Mouse (Mus musculus): Measurements from ENCODE around the gene Lsr.
"Not testable (repeated sequence)": the region's sequence is repeated elsewhere in the genome, so short reads cannot be mapped to it uniquely, and the experiment has no call there.

Gene Lsr

DNA sequence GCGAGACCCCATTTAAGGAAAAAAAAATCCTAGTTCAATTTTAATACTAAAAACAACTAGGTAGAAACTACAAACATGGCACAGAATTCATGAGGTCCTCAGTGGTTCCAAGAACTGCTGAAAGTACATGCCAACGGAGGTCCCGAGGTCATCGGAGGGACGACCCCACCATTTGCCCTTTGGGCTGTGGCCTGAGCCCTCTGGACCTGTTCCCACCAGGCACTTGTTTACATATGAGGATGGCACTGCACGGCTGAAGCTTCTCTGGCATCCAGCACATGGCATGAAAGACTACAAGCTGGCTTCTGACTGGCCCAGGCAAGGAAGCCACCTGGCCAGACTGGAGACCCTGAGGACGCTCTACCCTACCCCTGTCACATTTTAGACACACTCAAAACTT is 8.9 kb downstream of the Lsr start:
- DNase-seq (ENCODE audit: low read depth, low spot score) = no peak

DNA sequence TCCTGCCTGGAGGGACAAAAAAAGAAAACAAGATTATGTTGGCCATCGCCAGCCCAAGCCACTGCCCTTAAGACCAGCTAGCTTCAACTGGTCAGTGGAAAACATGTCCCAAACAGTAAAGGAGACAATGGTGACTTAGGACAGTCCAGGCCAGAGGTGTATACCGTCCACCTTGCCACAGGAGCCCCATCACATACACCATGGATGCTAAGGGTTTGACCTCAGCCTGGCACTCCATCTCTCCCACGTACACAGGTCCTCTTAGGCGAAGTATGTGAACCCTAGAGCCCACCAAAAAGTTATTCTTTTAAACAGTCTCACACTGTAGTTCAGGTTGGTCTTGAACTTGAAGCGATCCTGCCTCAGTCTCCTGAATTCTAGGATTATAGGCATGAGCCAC is 10.4 kb downstream of the Lsr start:
- no peak for DNase-seq (ENCODE audit: low read depth, low spot score)

DNA sequence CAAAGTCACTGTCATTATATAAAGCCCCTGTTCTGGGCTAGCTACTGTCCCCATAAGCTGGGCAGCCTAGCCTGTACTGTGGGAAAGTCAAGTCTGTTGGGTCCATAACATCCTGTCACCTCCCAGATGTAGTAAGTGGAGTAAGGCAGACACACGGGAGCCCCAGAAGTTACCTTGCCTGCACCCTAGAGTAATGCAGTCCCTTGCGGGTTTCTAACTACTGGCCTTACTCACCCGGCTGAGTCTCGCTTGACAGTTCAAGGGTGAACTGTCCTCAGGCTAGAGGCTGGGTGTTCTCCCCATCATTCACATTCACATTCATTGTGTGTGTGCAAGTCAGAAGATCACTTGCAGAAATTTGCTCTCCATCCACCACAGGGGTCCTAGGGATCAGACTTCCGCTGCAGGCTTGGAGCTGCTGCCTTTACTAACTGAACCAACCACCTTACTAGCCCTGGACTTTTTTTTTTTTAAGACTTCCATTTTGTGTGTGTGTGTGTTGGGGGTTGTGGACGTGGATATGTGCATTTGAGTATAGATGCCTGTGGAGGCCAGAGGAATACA is 13.4 kb downstream of the Lsr start:
- no peak for DNase-seq (ENCODE audit: low read depth, low spot score)

DNA sequence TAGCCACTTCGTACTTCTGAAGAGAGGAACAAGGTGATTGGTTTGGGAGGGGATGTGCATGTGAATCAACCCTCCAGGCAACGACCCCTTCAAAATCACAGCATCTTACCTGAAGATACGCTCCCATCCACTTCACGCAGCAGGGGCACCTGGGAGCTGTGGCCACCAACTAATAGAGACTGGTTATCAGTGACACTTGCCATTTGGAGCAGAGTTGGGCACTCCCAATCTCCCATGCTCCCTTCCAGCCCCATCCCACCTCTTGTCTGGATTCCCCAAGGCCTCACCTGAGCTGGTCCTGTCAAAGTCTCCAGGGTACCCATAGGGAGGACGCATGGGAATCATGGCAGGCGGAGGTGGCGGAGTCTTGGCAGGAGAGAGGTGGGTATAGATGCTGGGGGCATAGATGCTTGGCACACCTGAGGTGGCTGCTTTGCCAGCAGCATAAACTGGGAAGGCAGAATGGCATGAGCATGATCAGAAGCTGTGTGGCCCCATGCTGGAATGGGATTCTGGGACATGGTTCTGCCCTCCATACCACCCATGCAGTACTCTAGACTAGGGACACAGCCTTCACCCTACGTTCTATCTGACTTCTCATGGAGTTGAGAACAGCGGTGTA is 14.3 kb downstream of the Lsr start:
- no peak for DNase-seq (ENCODE audit: low read depth, low spot score)

DNA sequence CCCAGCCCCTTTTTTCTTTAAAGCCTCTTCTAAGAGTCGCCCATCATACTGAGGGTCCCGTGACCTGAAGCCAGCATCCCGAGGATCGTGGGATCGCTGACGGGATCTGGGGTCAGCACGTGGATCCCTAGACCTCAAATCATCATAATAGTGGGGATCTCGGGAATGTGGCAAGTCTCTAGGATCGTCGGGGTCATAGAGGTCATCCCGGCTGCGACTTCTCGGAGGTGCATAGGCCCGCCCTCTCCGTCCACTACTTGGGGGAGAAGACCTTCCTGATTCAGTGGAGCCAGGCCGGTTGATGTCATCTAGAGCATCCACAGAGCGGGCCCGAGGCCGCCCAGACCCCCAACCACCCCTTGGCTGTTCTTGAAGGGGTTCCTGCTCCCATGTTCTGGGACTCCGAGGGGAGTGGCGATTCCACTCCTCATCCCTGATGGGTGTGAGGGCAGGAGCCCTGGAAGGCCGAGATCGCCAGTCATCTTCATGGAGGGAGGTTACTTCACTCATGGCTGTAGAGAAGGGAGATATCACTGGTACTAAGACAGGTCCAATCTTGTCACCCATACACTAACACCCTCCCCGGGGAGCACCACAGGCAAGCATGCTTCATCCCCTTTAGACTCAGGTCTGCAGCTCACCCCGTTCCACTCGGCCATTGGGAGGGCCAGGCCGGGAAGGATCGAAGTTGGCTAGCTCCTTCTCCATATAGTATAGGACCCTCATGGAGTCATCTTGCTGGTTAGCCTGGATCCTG is 15.0 kb downstream of the Lsr start:
- no peak for DNase-seq (ENCODE audit: low read depth, low spot score)

DNA sequence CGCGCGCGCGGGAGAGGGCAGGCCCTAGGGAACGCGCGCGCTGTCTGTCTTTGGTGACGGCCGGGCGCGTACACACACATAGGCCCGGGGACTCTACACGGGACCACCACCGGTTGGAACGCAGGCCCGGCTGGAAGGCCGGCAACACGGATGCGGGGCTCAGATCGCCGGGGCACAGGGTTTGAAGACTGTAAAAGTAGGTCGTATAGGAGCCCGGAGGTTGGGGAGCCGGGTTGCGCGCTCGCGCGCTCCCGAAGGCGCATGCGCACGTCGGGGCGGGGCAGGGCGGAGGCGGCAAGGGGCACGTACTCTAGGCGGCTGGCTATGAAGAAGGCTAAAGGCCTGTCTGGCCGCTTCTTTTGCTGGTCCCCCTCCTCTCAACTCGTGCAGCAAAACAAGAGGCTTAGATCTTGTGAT is 15.9 kb downstream of the Lsr start:
- DNase-seq (ENCODE audit: low read depth, low spot score) = peak; percentile 72

DNA sequence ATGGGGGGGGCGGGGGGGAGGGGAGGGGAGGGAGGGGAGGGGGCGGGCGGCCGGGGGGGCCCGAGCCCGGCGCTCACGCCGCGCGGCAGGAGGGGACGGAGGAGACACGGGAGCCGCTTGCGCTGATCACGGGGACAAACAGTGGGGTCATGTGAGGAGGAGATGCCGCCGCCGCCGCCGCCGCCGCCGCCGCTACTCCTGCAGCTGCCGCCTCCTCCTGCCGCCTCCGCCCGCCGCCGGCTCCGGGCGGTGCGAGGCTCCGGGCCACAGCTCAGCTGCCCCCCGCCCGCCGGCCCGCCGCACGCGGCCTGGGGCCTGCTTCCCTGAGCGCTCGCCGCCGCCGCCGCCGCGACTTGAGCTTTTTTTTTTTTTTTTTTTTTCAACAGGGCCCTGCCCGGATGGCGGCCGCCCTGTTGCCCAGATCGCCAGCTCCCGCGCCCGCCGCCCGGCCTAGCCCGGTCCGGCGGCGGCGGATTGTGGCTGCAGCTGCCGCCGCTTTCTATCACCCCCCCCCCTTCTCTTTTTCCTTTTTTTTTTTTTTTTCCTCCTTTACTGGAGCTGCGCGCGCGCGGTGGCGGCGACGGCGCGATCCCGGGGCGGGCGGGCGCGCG is 16.4 kb downstream of the Lsr start, which contains the start of gene Usf2:
Gene Usf2 (minus strand): TSS at position 48 of the 611 bp plus-strand sequence.
- peak; percentile 64 for DNase-seq (ENCODE audit: low read depth, low spot score)

DNA sequence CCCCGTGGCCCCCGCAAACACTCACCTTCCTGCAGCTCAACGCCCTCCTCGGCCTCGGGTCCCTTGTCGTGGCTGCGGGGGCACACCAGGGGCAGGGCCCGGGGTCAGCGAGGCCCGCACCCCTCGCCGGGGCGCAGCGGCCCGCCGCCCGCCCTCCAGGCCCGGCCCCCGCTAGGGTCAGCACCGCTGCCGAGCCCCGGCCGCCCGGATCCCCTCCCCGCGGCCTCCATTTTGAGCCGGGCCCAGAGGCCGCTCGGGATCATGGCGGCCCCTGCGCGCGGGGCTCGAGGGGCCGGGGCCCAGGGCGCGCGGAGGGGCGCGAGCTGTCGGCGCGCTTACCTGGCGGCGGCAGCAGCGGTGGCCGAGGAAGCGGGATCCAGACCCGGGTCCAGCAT is 16.9 kb downstream of the Lsr start:
- no peak for DNase-seq (ENCODE audit: low read depth, low spot score)

DNA sequence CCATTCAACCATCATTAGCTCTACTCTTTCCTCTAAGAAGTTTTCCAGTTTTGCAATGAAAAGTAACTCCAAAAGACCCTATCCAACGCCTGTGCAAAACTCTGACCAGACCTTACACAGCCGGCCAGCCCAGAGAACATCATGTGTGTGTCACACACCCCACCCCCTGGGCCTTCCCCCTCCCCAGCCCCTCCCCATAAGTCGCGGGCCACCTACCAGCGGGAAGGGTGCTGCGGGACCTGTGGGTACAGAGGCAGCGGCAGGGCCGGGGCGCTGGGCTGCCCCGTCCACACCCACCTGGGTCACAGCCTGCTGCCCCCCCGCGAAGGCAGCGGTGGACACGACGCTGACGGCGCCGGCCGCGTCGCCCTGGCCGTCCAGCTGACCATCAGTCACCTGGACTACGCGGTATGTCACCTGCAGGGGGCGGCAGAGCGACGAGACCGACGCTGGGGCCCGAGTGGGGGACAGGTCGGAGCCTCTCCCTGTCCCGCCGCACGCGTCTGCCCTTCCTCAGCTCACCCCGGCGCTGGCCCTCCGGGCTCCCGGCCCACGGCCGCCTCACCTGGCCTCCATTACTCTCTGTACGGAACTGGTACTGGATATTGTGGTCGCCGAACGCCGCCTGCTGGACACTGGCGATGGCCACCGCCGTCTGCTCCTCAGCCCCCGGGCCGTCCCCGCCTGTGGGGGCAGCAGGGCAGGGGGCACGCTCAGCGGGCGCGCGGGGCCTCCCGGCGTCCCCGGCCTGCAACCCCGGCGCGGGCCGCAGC is 17.5 kb downstream of the Lsr start:
- no peak for DNase-seq (ENCODE audit: low read depth, low spot score)

DNA sequence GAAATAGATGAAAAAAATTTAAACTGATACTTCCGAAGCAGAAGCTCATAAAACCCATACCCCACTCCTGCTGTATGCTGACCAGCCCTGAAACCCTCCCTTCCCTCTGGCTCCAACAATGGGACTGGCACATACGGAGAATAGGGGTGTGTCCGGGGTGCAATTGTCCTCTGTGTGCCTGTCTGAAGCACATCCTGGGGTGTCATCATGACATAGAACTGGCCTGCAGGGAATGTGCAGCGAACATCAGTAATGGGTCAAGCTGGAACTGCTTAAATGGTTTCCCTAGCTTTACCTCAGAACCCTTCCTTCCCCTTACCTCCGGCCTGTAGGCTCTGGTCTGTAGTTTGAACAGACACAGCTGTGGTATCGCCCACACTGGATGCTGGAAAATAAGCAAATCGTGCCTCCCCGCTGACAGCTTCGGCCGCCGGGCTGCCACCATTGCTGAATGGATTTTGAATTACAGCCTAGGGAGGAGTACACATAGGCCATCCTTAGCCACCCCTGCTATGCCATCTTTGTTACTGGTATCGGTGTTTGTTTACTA is 18.2 kb downstream of the Lsr start:
- DNase-seq (ENCODE audit: low read depth, low spot score) = no peak

DNA sequence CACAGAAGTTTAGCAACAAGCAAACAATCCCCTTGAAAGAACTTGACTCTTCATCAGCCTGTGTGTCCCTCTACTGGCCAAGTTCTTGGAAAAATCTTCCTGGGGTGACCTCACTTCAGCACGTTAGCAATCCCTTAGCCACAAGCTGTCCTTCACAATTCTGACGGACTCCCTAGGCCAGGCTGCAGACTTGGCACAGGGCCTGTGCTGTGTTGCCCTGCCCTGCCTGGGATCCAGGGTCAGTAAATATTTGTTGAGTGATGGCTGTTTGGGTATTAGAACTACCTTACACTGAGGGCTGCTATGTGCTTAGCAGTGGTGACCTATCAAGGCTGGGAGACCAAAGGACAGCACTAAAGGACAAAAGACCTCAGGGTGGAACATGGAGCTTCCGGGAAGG is 19.2 kb downstream of the Lsr start:
- DNase-seq (ENCODE audit: low read depth, low spot score) = no peak

DNA sequence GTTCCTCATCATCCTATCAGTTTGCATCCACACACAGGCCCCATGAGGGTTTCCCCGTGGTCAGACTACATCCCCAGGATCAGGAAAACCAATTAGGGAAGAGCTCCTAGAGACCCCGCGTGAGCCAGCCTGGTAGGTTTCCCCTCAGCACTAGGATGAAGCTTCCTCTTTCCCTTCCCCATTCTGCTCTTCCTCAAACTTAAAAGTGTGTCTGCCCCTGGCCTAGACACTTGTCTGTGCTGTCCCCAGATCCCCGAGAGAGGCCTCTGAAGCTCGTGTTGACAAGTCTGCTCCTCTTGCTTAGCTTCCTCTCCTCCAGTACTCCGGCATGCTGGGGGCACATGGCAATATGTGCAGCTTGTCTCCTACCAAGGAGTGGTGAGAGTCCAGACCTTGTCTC is 19.8 kb downstream of the Lsr start:
- no peak for DNase-seq (ENCODE audit: low read depth, low spot score)

DNA sequence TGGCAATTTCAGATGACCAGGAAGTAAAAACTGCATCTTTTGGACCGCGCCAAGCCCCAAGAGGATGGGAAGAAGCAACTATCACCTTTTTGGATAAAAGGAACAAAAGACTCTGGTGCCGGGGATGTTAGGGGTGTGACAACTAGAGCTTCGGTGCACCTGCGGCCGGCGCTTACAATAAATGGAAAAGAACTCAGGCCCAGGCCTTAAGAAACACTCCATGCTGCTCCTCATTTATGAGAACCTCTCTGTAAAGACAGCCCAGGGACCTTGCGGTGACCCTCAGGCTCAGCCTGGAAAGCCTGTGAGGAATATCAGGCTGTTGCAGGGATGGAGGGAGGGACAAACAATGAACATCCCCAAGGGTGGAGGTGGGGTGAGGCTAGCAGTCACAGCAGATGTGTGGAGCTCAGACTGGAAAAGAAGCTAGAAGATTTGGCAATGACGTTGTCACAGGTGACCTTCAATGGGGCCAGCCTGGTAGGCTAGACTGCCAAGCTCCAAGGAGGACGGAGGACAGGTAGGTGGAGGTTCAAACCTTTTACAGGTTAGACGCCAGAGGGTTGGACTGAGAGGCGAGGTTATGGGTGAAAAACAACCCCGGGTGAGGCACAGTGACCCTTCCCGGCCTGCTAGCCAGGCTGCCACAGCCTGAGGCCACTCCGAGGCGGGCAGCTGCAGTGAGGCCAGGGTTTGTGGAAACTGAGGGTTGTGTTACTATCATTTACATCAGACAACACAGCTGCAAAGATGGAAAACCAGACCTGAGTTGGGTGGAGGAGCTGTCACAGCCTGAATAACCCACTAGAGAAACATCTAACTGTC is 20.6 kb downstream of the Lsr start:
- DNase-seq (ENCODE audit: low read depth, low spot score) = no peak

DNA sequence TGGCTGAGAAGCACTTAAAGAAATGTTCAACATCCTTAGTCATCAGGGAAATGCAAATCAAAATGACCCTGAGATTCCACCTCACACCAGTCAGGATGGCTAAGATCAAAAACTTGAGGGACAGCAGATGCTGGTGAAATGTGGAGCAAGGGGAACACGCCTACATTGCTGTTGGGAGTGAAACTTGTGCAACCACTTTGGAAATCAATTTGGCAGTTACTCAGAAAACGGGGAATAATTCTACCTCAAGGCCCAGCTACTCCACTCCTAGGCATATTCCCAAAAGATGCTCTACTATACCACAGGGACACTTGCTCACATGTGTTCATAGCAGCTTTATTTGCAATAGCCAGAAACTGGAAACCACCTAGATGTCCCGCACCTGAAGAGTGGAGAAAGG is 23.4 kb downstream of the Lsr start:
- DNase-seq (ENCODE audit: low read depth, low spot score) = not testable (repeated sequence)

DNA sequence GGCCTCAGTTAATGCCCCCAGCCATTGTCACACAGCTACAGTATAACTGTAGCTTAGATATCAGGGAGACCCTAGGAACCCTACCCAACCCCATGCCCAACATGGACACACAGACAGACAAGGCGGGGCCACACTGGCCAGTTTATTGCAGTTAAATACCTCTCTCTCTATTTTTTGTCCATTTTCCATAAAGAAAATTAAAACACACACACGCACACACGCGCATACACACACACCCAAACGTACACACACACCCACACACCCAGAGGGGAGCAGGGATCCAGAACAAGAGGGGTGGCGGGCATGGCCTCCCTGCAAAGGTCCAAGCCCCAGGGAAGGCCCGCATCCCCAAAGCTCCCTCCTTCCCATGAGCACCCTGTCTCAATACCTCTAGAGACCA is 27.4 kb downstream of the Lsr start:
- no peak for DNase-seq (ENCODE audit: low read depth, low spot score)

DNA sequence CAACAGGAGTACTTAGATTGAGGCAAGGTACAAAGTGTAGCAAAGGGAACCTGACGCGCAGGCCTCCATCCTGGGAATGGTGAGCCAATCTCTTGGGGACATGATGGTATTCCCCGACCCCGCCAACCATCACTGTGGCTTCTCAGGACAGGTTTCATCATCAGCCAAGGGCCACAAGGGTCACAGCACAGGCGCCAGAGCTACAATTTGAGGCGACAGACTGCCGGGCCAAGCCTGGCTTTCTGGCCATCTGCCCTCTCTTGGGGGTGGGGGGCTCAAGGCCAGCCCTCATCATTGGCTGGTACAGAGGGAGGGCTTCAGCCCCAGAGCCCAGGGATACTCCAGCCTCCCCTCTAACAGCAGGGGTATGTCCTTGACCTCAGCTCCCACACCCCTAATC is 27.8 kb downstream of the Lsr start:
- not testable (repeated sequence) for DNase-seq (ENCODE audit: low read depth, low spot score)

DNA sequence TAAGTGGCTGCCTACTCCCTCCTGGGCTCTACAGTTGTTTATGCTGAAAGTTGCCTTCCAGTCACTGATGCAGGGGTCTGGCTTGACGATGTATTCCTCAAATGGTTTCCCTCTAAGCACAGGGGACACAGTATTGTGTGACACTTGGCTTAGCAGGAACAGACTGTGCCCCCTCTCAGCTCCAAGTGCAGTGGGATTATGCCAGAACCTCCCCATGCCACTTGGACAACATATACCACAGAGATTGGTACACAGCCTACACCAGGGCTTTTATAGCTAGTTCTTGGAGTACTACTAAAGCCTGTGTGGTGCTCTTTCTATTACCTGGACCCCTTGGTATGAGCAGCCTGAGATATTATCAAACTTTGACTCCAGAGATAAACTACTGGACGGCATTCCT is 28.6 kb downstream of the Lsr start:
- DNase-seq (ENCODE audit: low read depth, low spot score) = not testable (repeated sequence)

DNA sequence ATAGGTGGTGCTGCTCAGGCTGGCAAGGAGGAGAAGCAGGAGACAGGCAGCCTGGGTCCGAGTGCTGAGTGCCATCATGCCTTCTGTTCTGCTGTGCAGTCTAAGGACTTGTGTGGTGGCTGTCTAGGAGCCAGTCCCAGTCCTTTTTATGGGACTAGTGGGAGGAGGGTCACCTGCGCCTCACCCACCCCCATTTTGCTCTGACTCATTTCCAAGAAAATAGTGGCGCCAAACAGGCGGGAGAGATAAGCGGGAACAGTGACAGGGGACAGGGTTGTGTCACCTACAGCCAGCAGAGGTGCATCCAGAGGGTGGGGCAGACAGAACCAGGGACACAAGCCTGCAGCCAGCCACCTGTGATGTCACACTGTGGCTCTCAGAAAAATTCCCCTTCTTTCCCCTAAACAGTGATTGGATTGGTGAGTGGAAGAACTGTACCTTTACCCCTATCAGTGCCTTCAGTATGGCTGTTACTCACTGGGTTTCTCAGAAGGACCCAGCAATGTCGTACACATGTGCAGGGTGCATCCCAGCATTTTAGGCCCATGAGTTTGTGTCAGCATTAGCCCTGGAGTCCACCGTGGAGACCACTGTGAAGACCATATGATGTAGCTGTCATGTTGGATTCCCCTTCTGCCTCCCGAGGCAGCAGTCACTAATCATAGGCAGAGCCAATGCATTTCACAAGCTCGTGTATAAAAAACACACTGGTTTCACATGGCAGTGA is 29.2 kb downstream of the Lsr start, which contains the start of gene Hamp:
Gene Hamp (minus strand): TSS at position 124 of the 727 bp plus-strand sequence.
- DNase-seq (ENCODE audit: low read depth, low spot score) = no peak

DNA sequence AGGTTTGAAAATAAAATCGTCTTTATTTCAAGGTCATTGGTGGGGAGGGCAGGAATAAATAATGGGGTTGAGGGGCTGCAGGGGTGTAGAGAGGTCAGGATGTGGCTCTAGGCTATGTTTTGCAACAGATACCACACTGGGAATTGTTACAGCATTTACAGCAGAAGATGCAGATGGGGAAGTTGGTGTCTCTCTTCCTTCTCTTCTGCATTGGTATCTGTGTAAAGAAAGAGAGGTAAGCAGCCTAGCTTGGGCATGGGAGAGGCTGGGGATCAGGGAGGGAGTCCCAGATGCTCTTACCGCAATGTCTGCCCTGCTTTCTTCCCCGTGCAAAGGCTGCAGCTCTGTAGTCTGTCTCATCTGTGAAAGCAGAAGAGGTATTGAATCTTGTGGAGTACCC is 30.9 kb downstream of the Lsr start:
- not testable (repeated sequence) for DNase-seq (ENCODE audit: low read depth, low spot score)

DNA sequence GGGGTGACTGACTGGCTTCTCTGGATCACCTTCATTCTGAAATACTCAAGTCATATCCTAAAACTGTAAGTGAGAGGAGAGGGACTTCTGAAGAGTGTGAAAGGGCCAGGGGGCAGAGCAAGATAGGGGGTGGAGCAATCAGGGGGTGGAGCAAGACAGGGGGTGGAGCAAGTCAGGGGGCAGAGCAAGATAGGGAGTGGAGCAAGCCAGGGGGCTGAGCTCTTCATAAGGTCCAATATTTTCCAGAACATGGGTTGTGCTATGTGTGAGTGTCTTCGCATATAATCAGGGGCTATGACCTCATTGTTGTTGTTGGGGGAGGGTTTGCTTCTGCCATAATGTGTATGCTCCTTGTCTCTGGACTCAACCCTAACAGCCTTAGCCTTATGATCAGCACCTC is 33.2 kb downstream of the Lsr start:
- not testable (repeated sequence) for DNase-seq (ENCODE audit: low read depth, low spot score)
